Mouse (Mus musculus) kidney, embryonic 14.5 days (tissue): ENCODE measurements around the gene Il13. TPM values are rescaled to one million over a fixed set of nuclear protein-coding genes. Genes with fewer than 3 reads are reported as not detected.

Experiments
- ATAC-seq: fragments of 200-750 bp; cut with Nextera tagmentation; 2 replicates; pipeline ENCODE4 v1.8.0; 2017; ENCODE audit warnings: moderate number of reproducible peaks, mild to moderate bottlenecking, moderate TSS enrichment, moderate library complexity; ENCODE audit not compliant: low FRiP score, low TSS enrichment
- H3K27ac ChIP-seq: fragments of 300-500 bp; sonication (generic); 2 replicates; pipeline ENCODE4 v1.5.1; 2014; ENCODE audit warnings: low read depth, mild to moderate bottlenecking, low read length, moderate library complexity, mixed read lengths
- H3K27me3 ChIP-seq: fragments of 300-500 bp; sonication (generic); 2 replicates; pipeline ENCODE4 v1.6.1; 2014; ENCODE audit warnings: mild to moderate bottlenecking, low read length; ENCODE audit not compliant: control insufficient read depth, insufficient read depth
- H3K36me3 ChIP-seq: fragments of 300-500 bp; sonication (generic); 2 replicates; pipeline ENCODE4 v1.6.1; 2014; ENCODE audit warnings: low read length, mixed read lengths; ENCODE audit not compliant: control insufficient read depth, insufficient read depth
- H3K4me1 ChIP-seq: fragments of 300-500 bp; sonication (generic); 2 replicates; pipeline ENCODE4 v1.6.1; 2014; ENCODE audit warnings: low read length, mixed read lengths; ENCODE audit not compliant: control insufficient read depth, insufficient read depth
- H3K4me2 ChIP-seq: fragments of 300-500 bp; sonication (generic); replicated peaks from 2 replicates; pipeline ENCODE4 v1.6.1; 2014; ENCODE audit warnings: low read depth, mild to moderate bottlenecking, low read length
- H3K4me3 ChIP-seq: fragments of 300-500 bp; sonication (generic); 2 replicates; pipeline ENCODE4 v1.5.1; 2014; ENCODE audit warnings: mild to moderate bottlenecking, low read length
- H3K9ac ChIP-seq: fragments of 300-500 bp; sonication (generic); 2 replicates; pipeline ENCODE4 v1.6.1; 2014; ENCODE audit warnings: low read depth, mild to moderate bottlenecking, low read length, moderate library complexity
- H3K9me3 ChIP-seq: fragments of 300-500 bp; sonication (generic); 2 replicates; pipeline ENCODE4 v1.6.1; 2016; ENCODE audit warnings: low read length; ENCODE audit not compliant: control insufficient read depth
- WGBS: fragments of 180-500 bp; shearing (Covaris S2); extraction: QIAGEN DNeasy Blood & Tissue Kit; methylation state at CpG from one replicate; pipeline ENCODE4 v1.1.7; 2014; 5-methylcytosine and 5-hydroxymethylcytosine counted together
- polyA plus RNA-seq: library from polyadenylated mRNA; unstranded; fragments of >200 nt; fragmentation: Nextera tagmentation; extraction: Ambion mirVana; gene quantifications from 2 replicates; pipeline ENCODE4 v1.2.1, GENCODE M21; 2014

Gene Il13
- polyA plus RNA-seq, 1 experiment from 2014 or later, result not detected

DNA sequence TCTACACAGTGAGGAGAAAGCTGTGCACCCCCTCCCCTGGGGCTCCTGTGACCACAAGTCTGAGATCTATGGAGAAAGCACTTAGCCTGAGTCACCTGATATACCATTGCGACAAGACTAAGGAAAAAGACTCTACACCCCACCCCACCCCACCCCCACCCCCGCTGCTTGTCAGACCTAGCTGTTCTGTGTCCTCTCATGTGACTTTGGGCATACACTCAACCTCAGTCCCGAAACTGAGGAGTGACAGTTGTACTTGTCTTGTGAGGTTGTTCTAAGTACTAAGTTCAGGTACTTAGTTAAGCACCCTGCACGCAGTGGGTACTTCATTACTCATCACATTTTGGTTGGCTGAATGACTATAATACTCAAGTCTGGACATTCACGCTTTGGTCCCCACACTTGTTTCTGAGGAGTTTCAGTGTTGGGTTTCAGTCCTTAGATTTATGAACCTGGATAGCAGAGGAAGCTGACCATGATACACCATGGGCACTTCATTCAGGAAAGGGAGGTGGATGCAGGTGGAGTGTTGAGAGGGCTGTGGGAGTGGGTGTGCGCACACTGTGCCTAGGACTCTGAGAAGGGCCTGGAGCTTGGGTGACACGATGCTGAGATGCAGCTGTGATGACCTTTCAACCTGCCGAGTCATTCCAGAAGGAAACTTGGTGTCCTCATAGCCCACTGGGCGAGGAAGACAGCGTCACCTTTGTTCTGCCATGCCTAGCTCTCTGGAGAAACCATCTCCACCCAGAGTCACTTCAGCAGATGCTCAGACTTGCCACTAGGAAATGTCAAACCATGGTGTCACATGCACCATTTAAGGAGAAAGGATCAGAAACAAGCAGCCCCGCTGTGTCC is 12.7 kb downstream of the Il13 start:
- Histone ChIP-seq H3K27me3 (no peaks in the 10 kb centered on the region), H3K4me2 (no peak overlapping the region), H3K4me3 (no peak overlapping the region), H3K9ac (no peak overlapping the region), H3K27ac (no peak overlapping the region), H3K9me3 (no peaks in the 10 kb centered on the region), H3K36me3 (no peaks in the 10 kb centered on the region), H3K4me1 (no peaks in the 10 kb centered on the region)
- ATAC-seq, result no peak
- WGBS, result 79% methylated on average over 11 of the region's 11 CpGs

DNA sequence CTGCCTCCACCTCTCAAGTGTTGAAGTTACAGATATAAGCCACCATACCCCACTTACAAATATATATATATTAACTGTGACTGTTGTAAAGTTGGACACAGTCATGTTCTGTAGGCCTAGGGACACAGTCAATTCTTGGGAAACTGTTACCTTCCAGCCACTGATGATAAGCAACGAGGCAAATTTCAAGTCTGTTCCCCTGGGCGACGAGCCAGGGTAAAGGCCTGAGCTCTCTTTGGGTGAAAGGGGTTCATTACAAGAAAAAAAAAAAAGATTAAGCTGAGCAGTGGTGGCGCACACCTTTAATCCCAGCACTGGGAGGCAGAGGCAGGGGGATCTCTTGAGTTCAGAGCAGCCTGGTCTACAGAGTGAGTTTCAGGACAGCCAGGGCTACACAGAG is 14.4 kb downstream of the Il13 start:
- H3K4me2 ChIP-seq, result no peak overlapping the region
- no peak for ATAC-seq

DNA sequence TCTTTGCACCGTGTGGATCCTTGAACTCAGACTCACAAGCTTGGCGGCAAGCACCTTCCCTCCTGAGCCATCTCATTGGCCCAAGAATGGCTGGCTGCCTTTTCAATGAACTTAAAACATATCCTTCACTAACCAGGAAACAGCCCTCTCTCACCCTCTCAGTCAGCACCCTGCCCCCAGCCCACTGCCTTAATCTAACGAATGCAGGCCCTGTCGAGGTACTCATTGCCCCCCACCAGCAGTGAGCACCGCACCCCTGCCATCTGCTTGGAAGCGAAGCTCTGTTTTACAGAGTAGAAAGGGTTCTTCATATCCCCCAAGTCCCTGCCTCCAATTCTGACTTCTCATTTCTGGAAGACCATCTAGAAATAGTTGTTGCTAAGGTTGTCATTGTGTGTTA is 15.1 kb downstream of the Il13 start:
- 72% methylated on average over 6 of the region's 6 CpGs for WGBS
- Histone ChIP-seq H3K27ac (no peak overlapping the region), H3K4me2 (no peak overlapping the region), H3K27me3 (no peaks in the 10 kb centered on the region), H3K9ac (no peak overlapping the region), H3K4me1 (no peaks in the 10 kb centered on the region), H3K4me3 (no peak overlapping the region), H3K9me3 (no peaks in the 10 kb centered on the region), H3K36me3 (no peaks in the 10 kb centered on the region)
- no peak for ATAC-seq

More for the DNA sequence above, 14.4 kb downstream of the Il13 start:
- Histone ChIP-seq H3K4me3 (no peak overlapping the region), H3K27ac (no peak overlapping the region), H3K27me3 (no peaks in the 10 kb centered on the region), H3K36me3 (no peaks in the 10 kb centered on the region), H3K9me3 (no peaks in the 10 kb centered on the region), H3K9ac (no peak overlapping the region), H3K4me1 (no peaks in the 10 kb centered on the region)
- 98% methylated on average over 4 of the region's 4 CpGs for WGBS

DNA sequence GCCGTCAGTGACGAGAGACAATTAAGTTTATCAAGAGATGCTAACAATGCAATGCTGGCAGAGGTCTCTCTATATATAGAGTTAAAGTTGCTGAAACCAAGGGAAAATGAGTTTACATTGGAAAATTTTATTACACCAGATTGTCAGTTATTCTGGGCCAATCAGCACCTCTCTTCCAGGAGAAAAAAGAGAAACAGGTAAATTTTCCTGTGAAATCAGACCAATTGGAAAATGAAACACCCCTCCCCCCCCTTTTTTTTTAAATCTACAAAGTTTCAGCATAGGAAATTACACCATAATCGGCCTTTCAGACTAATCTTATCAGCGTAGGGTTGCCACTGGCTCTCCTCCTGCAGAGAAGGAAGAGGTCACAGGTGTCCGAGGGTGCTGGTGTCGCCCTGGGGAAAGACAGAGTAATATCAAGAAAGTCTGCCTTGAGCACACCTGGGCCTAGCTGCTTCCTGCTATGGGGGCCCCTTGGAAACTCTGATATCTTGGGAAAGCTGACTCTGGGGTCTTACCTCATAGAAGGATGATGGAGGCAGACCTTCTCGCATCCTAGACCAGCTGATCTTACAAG is 15.8 kb downstream of the Il13 start, which contains the start of gene Il4:
Gene Il4 (minus strand): TSS at position 51 of the 580 bp plus-strand sequence.
- ATAC-seq, result no peak
- Histone ChIP-seq H3K4me2 (no peak within 1 kb of the TSS), H3K27me3 (no peaks in the 10 kb centered on the region), H3K36me3 (no peaks in the 10 kb centered on the region), H3K9me3 (no peaks in the 10 kb centered on the region), H3K27ac (no peak within 1 kb of the TSS), H3K4me1 (no peaks in the 10 kb centered on the region), H3K9ac (no peak within 1 kb of the TSS), H3K4me3 (no peak within 1 kb of the TSS)
- 88% methylated on average over 7 of the region's 7 CpGs for WGBS

DNA sequence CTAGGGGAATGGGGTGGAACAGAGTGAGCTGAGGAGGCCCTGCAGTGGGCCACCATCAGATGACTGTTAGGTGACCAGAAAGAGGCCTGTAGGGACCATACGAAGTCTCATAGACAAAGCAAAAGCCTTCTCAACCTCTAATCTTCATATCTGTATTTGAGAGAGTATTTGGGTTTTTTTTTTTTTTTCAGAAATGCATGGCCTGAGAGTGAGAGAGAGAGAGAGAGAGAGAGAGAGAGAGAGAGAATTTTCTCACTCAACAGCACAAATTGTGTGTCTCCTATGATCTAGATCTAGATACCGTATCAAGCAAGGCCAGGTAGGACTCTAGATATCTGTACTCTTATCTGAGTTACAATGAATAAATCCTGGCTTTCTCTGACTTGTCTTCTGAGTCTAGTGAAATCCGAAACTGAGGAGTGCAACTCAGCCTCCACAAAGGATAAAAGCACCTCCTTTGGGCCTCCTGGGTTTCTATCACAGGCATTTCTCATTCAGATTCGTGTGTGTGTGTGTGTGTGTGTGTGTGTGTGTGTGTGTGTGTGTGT is 16.9 kb downstream of the Il13 start:
- 57% methylated on average over 4 of the region's 4 CpGs for WGBS
- ATAC-seq, result no peak

DNA sequence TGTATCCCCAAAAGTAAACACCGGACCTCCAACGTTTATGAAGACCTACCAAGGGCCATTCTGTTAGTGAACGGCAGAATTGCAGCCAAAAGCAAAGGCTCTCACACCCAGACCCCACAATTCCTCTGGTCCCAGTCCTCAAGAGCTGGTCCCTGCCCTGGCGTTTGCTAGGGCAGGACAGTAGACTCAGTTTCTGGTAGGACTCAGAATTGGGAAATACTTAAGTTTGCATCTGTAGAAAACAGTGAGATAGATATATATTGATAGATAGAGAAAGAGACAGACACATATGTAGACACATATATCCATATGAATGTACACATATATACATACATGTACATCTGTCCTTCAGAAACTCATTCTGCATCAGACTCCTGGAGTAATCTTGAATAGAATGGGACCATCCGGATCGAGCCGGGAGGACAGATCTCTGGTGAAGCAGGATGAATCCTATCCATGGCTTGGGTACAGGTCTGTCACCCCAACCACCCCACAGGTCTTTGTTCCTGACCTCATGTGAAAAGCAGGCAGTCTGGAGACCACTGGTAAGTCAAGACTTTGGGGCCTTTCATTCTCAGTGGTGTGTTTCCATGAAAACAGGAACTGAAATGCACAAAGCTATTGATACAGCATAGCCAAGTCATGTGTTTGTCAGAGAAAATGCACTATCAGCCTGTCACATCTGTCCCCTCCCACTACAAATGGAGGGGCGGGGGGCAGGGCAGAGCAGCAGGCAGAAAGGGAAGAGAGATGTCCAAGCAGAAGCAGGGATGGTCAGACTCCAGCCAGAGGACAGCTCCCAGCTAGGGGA is 17.5 kb downstream of the Il13 start:
- no peaks in the 10 kb centered on the region for H3K27me3 ChIP-seq
- H3K36me3 ChIP-seq, result no peaks in the 10 kb centered on the region
- ATAC-seq, result no peak
- H3K27ac ChIP-seq, result no peak overlapping the region
- H3K4me1 ChIP-seq, result no peaks in the 10 kb centered on the region
- no peak overlapping the region for H3K4me3 ChIP-seq
- no peak overlapping the region for H3K4me2 ChIP-seq
- 83% methylated on average over 8 of the region's 8 CpGs for WGBS
- H3K9me3 ChIP-seq, result no peaks in the 10 kb centered on the region
- H3K9ac ChIP-seq, result no peak overlapping the region

More for the DNA sequence above, 16.9 kb downstream of the Il13 start:
- H3K27ac ChIP-seq, result no peak overlapping the region
- H3K27me3 ChIP-seq, result no peaks in the 10 kb centered on the region
- no peaks in the 10 kb centered on the region for H3K4me1 ChIP-seq
- H3K36me3 ChIP-seq, result no peaks in the 10 kb centered on the region
- H3K9me3 ChIP-seq, result no peaks in the 10 kb centered on the region
- no peak overlapping the region for H3K4me2 ChIP-seq
- H3K9ac ChIP-seq, result no peak overlapping the region
- H3K4me3 ChIP-seq, result no peak overlapping the region

DNA sequence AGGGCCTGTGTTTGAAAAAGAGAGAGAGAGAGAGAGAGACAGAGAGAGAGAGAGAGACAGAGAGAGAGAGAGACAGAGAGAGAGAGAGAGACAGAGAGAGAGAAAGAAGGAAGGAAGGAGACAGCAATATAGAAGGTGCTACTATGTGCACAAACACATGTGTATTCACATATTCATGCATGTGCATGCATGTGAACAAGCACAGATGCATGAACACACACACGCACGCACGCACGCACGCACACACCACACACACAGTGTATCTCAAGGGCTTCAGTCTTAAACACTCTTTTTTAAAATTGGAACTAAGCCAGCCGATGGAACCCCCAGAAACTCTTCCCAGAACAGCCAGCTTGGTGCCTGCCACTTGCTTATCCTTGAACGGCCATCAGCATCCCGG is 18.9 kb downstream of the Il13 start:
- H3K4me3 ChIP-seq, result no peak overlapping the region
- H3K4me1 ChIP-seq, result no peaks in the 10 kb centered on the region
- no peak overlapping the region for H3K9ac ChIP-seq
- no peak for ATAC-seq
- no peaks in the 10 kb centered on the region for H3K36me3 ChIP-seq
- H3K4me2 ChIP-seq, result no peak overlapping the region
- WGBS, result 89% methylated on average over 8 of the region's 8 CpGs
- H3K9me3 ChIP-seq, result no peaks in the 10 kb centered on the region
- no peak overlapping the region for H3K27ac ChIP-seq
- no peaks in the 10 kb centered on the region for H3K27me3 ChIP-seq

DNA sequence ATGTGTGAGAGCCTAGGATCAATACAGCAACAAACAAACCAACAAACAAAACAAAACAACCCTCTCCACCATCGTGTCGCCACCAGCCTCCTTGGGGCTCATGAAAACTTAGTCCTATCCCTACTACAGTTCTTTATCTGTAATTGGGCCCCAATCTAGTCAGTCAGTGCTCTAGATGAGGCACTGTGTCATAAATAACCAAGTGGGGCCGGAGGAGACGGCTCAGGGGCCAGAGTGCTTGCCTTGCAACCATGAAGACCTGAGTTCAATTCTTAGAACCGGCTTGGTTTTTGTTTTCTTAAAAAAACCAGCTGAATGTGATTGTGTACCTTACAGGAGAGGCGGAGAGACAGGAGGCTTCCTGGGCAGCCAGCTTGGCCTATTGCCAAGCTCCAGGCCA is 19.3 kb downstream of the Il13 start:
- H3K4me1 ChIP-seq, result no peaks in the 10 kb centered on the region
- no peaks in the 10 kb centered on the region for H3K27me3 ChIP-seq
- no peaks in the 10 kb centered on the region for H3K9me3 ChIP-seq
- no peak for ATAC-seq
- WGBS, result 61% methylated on average over 6 of the region's 6 CpGs
- no peak overlapping the region for H3K9ac ChIP-seq
- H3K4me2 ChIP-seq, result no peak overlapping the region
- no peaks in the 10 kb centered on the region for H3K36me3 ChIP-seq
- no peak overlapping the region for H3K27ac ChIP-seq
- no peak overlapping the region for H3K4me3 ChIP-seq
